Mouse (Mus musculus) embryo, embryonic 10.5 days (tissue): ENCODE data around the gene Rhox11.
"Not testable (repeated sequence)": the region's sequence is repeated elsewhere in the genome, so short reads cannot be mapped to it uniquely, and the experiment has no call there.

Experiments
- DNase-seq: peaks from one replicate; pipeline ENCODE4 v3.0.0-alpha.2; 2015; ENCODE audit warnings: low spot score

Rhox11 gene

GRCm38 (mm10) chrX:38085041-38085440, at the start of gene Rhox11:
Rhox11 (minus strand) TSS chrX:38085141.
- no peak for DNase-seq

GRCm38 (mm10) chrX:38121478-38121877, 36.5 kb upstream of the Rhox11 start:
- no peak for DNase-seq

- DNase-seq, result no peak
These were observed 36.0 kb upstream of the Rhox11 start, which contains the start of gene Rhox13 for GRCm38 (mm10) chrX:38120982-38121381. Rhox13 (plus strand) TSS chrX:38121219.

GRCm38 (mm10) chrX:38110807-38111206, 25.9 kb upstream of the Rhox11 start, which contains the start of gene Rhox12:
Rhox12 (minus strand) TSS chrX:38110907.
- no peak for DNase-seq

- peak; percentile 51 for DNase-seq
These were observed 715 bp downstream of the Rhox11 start for GRCm38 (mm10) chrX:38084226-38084625.

- DNase-seq, result no peak
These were observed 18.8 kb downstream of the Rhox11 start, which contains the start of gene Rhox10 for GRCm38 (mm10) chrX:38066175-38066574. Rhox10 (plus strand) TSS chrX:38066475.

- DNase-seq, result peak; percentile 34
These were observed 23.4 kb downstream of the Rhox11 start for GRCm38 (mm10) chrX:38061544-38061943.

- not testable (repeated sequence) for DNase-seq
These were observed 41.9 kb downstream of the Rhox11 start, which contains the start of gene Btg1-ps2 for GRCm38 (mm10) chrX:38043014-38043413. Btg1-ps2 (minus strand) TSS chrX:38043114.

GRCm38 (mm10) chrX:38039666-38040065, 45.3 kb downstream of the Rhox11 start:
- no peak for DNase-seq

- no peak for DNase-seq
These were observed 51.1 kb downstream of the Rhox11 start for GRCm38 (mm10) chrX:38033841-38034240.
